Mouse (Mus musculus): Measurements from ENCODE around the gene Ifne. TPM values are rescaled to one million over a fixed set of nuclear protein-coding genes. Genes with fewer than 3 reads are reported as not detected.

The Ifne gene
- polyA plus RNA-seq, 1 experiment = not detected

GRCm38 (mm10) chr4:88917770-88918460 lies 37.9 kb upstream of the Ifne start:
- H3K4me3 ChIP-seq (ENCODE audit: insufficient read depth, low read depth, low read length) = no peak overlapping the region
- DNase-seq = no peak
- 87% methylated on average over 5 of the region's 5 CpGs for WGBS
- no peaks in the 10 kb centered on the region for H3K27me3 ChIP-seq (replicated peaks; ENCODE audit: control insufficient read depth, insufficient read depth, low read length)
- no peak overlapping the region for H3K27ac ChIP-seq (ENCODE audit: insufficient read depth, low read depth, low read length)
- H3K36me3 ChIP-seq (ENCODE audit: control insufficient read depth, insufficient read depth, low read length) = no peaks in the 10 kb centered on the region
- no peaks in the 10 kb centered on the region for H3K4me1 ChIP-seq (ENCODE audit: control insufficient read depth, insufficient read depth, low read length)
- no peak for TF ChIP-seq POLR2A (IDR thresholded peaks at IDR 0.05; ENCODE audit: low read depth, low read length)

- Histone ChIP-seq H3K4me1 (ENCODE audit: control insufficient read depth, insufficient read depth, low read length) (no peaks in the 10 kb centered on the region), H3K27me3 (replicated peaks; ENCODE audit: control insufficient read depth, insufficient read depth, low read length) (no peaks in the 10 kb centered on the region), H3K4me3 (ENCODE audit: insufficient read depth, low read depth, low read length) (no peak overlapping the region), H3K27ac (ENCODE audit: insufficient read depth, low read depth, low read length) (no peak overlapping the region), H3K36me3 (ENCODE audit: control insufficient read depth, insufficient read depth, low read length) (no peaks in the 10 kb centered on the region)
- no peak for DNase-seq
- TF ChIP-seq CTCF (conservative IDR thresholded peaks at IDR 0.05; ENCODE audit: insufficient read depth, insufficient read length, low read depth, low read length) = no peak
- 74% methylated on average over 4 of the region's 4 CpGs for WGBS
Measured at GRCm38 (mm10) chr4:88916306-88916705, 36.3 kb upstream of the Ifne start.

GRCm38 (mm10) chr4:88913984-88914383 lies 34.0 kb upstream of the Ifne start:
- H3K27me3 ChIP-seq (replicated peaks; ENCODE audit: control insufficient read depth, insufficient read depth, low read length) = no peaks in the 10 kb centered on the region
- no peak for TF ChIP-seq CTCF (conservative IDR thresholded peaks at IDR 0.05; ENCODE audit: insufficient read depth, insufficient read length, low read depth, low read length)
- TF ChIP-seq POLR2A (IDR thresholded peaks at IDR 0.05; ENCODE audit: low read depth, low read length) = no peak
- no peak overlapping the region for H3K27ac ChIP-seq (ENCODE audit: insufficient read depth, low read depth, low read length)
- no peak overlapping the region for H3K4me3 ChIP-seq (ENCODE audit: insufficient read depth, low read depth, low read length)
- no peaks in the 10 kb centered on the region for H3K4me1 ChIP-seq (ENCODE audit: control insufficient read depth, insufficient read depth, low read length)
- no peaks in the 10 kb centered on the region for H3K36me3 ChIP-seq (ENCODE audit: control insufficient read depth, insufficient read depth, low read length)
- WGBS = 86% methylated on average over 1 of the region's 1 CpGs
- DNase-seq = no peak

- TF ChIP-seq POLR2A (IDR thresholded peaks at IDR 0.05; ENCODE audit: low read depth, low read length) = no peak
- no peak for TF ChIP-seq CTCF (conservative IDR thresholded peaks at IDR 0.05; ENCODE audit: insufficient read depth, insufficient read length, low read depth, low read length)
- H3K27ac ChIP-seq (ENCODE audit: insufficient read depth, low read depth, low read length) = no peak overlapping the region
- H3K36me3 ChIP-seq (ENCODE audit: control insufficient read depth, insufficient read depth, low read length) = no peaks in the 10 kb centered on the region
- H3K27me3 ChIP-seq (replicated peaks; ENCODE audit: control insufficient read depth, insufficient read depth, low read length) = no peaks in the 10 kb centered on the region
- H3K4me3 ChIP-seq (ENCODE audit: insufficient read depth, low read depth, low read length) = no peak overlapping the region
- no peak for DNase-seq
- no peaks in the 10 kb centered on the region for H3K4me1 ChIP-seq (ENCODE audit: control insufficient read depth, insufficient read depth, low read length)
- 86% methylated on average over 2 of the region's 2 CpGs for WGBS
Measured at GRCm38 (mm10) chr4:88912882-88913281, 32.9 kb upstream of the Ifne start.

- Histone ChIP-seq H3K4me1 (ENCODE audit: control insufficient read depth, insufficient read depth, low read length) (no peaks in the 10 kb centered on the region), H3K27ac (ENCODE audit: insufficient read depth, low read depth, low read length) (no peak overlapping the region), H3K36me3 (ENCODE audit: control insufficient read depth, insufficient read depth, low read length) (no peaks in the 10 kb centered on the region), H3K27me3 (replicated peaks; ENCODE audit: control insufficient read depth, insufficient read depth, low read length) (no peaks in the 10 kb centered on the region), H3K4me3 (ENCODE audit: insufficient read depth, low read depth, low read length) (no peak overlapping the region)
- TF ChIP-seq CTCF (conservative IDR thresholded peaks at IDR 0.05; ENCODE audit: insufficient read depth, insufficient read length, low read depth, low read length) (no peak), POLR2A (IDR thresholded peaks at IDR 0.05; ENCODE audit: low read depth, low read length) (no peak)
- 35% methylated on average over 9 of the region's 9 CpGs for WGBS
- DNase-seq = no peak
Measured at GRCm38 (mm10) chr4:88912187-88912586, 32.2 kb upstream of the Ifne start.

GRCm38 (mm10) chr4:88909600-88910534 lies 29.9 kb upstream of the Ifne start:
- Histone ChIP-seq H3K36me3 (ENCODE audit: control insufficient read depth, insufficient read depth, low read length) (no peaks in the 10 kb centered on the region), H3K27ac (ENCODE audit: insufficient read depth, low read depth, low read length) (no peak overlapping the region), H3K4me3 (ENCODE audit: insufficient read depth, low read depth, low read length) (no peak overlapping the region), H3K4me1 (ENCODE audit: control insufficient read depth, insufficient read depth, low read length) (no peaks in the 10 kb centered on the region), H3K27me3 (replicated peaks; ENCODE audit: control insufficient read depth, insufficient read depth, low read length) (no peaks in the 10 kb centered on the region)
- DNase-seq = no peak
- 74% methylated on average over 10 of the region's 10 CpGs for WGBS
- TF ChIP-seq POLR2A (IDR thresholded peaks at IDR 0.05; ENCODE audit: low read depth, low read length) = no peak
- no peak for TF ChIP-seq CTCF (conservative IDR thresholded peaks at IDR 0.05; ENCODE audit: insufficient read depth, insufficient read length, low read depth, low read length)

GRCm38 (mm10) chr4:88893201-88893754 lies 13.3 kb upstream of the Ifne start:
- no peak overlapping the region for H3K4me3 ChIP-seq (ENCODE audit: insufficient read depth, low read depth, low read length)
- no peaks in the 10 kb centered on the region for H3K4me1 ChIP-seq (ENCODE audit: control insufficient read depth, insufficient read depth, low read length)
- H3K27ac ChIP-seq (ENCODE audit: insufficient read depth, low read depth, low read length) = no peak overlapping the region
- H3K36me3 ChIP-seq (ENCODE audit: control insufficient read depth, insufficient read depth, low read length) = no peaks in the 10 kb centered on the region
- no peak for DNase-seq
- H3K27me3 ChIP-seq (replicated peaks; ENCODE audit: control insufficient read depth, insufficient read depth, low read length) = no peaks in the 10 kb centered on the region
- TF ChIP-seq CTCF (conservative IDR thresholded peaks at IDR 0.05; ENCODE audit: insufficient read depth, insufficient read length, low read depth, low read length) (no peak), POLR2A (IDR thresholded peaks at IDR 0.05; ENCODE audit: low read depth, low read length) (no peak)
